Mouse (Mus musculus) kidney, postnatal 25 days (tissue): ENCODE results near the gene Vmn2r25.
"Not testable (repeated sequence)": the region's sequence is repeated elsewhere in the genome, so short reads cannot be mapped to it uniquely, and the experiment has no call there.

Experiments used
- DNase-seq, 2 experiments: peaks; one replicate each; pipeline ENCODE4 v3.0.0; 2021; ENCODE audit warnings: mixed read lengths in 2 of 2

The Vmn2r25 gene

GRCm38 (mm10) chr6:123853363-123853762, at the start of gene Vmn2r25:
TSS of gene Vmn2r25 (minus strand) at chr6:123853463.
- DNase-seq: not testable (repeated sequence)

GRCm38 (mm10) chr6:123819951-123820350, 33.3 kb downstream of the Vmn2r25 start:
- DNase-seq: no peak

- DNase-seq: not testable (repeated sequence)
These were observed 43.0 kb downstream of the Vmn2r25 start for GRCm38 (mm10) chr6:123810291-123810690.

- DNase-seq: no peak
These were observed 59.5 kb downstream of the Vmn2r25 start for GRCm38 (mm10) chr6:123793746-123794145.

- DNase-seq: no peak
These were observed 68.4 kb downstream of the Vmn2r25 start for GRCm38 (mm10) chr6:123784857-123785256.

- no peak for DNase-seq
These were observed 74.7 kb downstream of the Vmn2r25 start, which contains the start of gene Vmn2r24 for GRCm38 (mm10) chr6:123778579-123778978. TSS of gene Vmn2r24 (plus strand) at chr6:123778879.
